Mouse (Mus musculus) kidney, adult 2 months (tissue): ENCODE data around the gene Gimap8.

Source experiments
- CTCF ChIP-seq: fragments of 200-500 bp; conservative IDR thresholded peaks from 2 replicates; pipeline ENCODE4 v1.5.1; 2011; ENCODE audit warnings: low read depth, mild to moderate bottlenecking, control low read depth, low read length, moderate library complexity, mixed read lengths; ENCODE audit not compliant: insufficient read depth, insufficient read length
- POLR2A ChIP-seq: fragments of 200-500 bp; IDR thresholded peaks from one replicate; pipeline ENCODE4 v1.6.1; 2011; ENCODE audit warnings: low read depth, low read length, control low read depth

DNA sequence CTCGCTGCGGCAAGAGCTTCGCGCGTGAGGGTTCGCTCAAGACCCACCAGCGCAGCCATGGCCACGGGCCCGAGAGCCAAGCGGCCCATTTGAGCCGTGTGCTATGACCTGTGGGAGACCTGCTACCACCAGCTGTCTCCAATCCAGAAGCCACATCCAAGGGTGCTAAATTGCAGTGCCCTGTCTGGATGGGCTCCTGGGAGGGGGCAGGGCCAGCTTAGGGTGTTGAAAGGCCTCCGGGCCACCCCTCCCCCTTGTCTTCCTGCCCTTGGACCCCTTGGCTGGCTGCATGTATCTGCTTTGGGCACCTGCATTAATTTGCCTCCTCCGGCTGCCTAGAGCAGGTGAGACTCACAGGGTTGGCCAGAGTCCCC lies 17.4 kb upstream of the Gimap8 start:
- TF ChIP-seq CTCF, result no peak
- no peak for TF ChIP-seq POLR2A
